Mouse (Mus musculus): ENCODE data around the gene Ank. TPM values are rescaled to one million over a fixed set of nuclear protein-coding genes. Genes with fewer than 3 reads are reported as not detected.
A peak's percentile ranks its signal among the peaks of the same experiment; 100 is the strongest.

Gene Ank
- total RNA-seq, 2 experiments from 2014 or later: 107 to 112 TPM

DNA sequence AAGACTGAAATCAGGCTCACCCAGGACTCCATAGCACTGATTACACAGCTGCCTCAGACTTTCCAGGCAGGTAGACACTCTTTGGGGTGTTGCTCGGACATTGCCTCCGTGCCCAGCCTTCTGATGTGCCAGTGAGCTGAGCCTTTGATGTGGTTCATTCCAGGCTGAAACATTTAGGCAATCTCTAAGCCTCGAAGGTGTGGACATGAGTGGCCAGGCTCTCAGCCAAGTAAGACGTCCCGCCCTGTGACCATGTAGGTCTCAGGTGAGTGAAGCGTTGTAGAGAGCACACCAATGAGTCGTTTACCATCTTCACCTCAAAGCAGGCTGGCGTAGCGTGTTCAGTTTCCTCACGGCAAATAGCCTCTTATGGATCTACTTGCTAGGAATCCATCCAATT is 25.7 kb downstream of the Ank start:
- no peak for DNase-seq
- intact Hi-C loops (cut with DNase I): no loop called here

DNA sequence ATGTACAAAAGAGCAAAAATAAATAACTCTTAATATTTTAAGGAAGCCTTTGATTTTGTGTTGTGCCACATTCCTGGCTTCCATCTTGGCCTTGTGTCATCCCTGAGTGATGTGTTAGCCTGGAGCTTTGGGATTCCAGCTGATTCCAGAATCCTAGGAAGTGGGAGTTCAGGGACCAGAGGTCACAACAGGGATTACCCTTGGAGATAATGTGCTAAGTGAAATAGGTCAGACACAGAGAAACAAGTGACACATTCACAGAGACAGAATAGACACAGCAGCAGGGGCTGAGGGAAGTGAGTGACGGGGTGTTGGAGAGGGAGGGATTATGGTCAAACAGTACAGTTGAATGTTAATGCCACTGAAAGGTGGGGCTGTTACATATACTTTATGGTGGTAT is 26.3 kb downstream of the Ank start:
- no peak for DNase-seq
- intact Hi-C loops (cut with DNase I): no loop called here

DNA sequence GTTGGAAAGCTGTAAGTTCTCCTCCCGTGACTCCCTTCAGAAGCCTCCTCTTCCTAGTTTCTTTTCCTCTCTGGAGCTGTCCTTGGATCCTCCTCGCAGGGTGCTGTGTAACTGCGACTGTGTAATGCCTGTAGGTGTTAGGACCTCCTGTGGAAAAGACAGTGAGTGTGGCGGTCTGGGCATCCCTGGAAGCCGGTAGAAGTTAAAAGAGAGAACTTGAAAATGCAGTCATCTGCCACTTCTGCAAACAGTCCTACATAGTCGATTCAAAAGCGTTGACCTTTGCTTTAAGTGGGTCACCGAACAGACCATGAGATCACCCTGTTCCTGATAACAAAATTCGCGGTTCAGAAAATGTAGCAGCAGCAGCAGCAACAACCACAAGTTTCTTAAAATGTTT is 27.0 kb downstream of the Ank start:
- intact Hi-C loops (cut with DNase I): no loop called here
- no peak for DNase-seq

DNA sequence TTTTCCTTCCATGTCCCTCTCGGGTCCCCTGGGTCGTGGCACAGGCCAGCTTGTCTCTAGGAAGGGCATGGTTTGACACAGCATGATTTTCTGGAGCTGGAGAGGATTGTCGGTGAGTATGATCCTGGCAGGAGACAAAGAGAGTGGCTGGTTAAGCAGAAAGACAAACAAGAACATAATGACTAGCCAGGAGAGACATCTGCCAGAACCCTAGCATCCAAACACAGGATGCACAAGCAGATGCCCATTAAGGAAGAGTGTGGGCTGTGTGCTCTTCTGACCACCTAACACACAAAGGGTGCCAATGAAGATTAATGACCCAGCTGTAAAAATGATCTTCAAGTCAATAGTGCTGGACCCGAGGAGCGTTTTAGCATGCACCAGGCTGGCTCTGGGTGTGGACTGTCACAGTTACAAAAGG is 29.5 kb downstream of the Ank start:
- no peak for DNase-seq
- intact Hi-C loops (cut with DNase I): no loop called here

DNA sequence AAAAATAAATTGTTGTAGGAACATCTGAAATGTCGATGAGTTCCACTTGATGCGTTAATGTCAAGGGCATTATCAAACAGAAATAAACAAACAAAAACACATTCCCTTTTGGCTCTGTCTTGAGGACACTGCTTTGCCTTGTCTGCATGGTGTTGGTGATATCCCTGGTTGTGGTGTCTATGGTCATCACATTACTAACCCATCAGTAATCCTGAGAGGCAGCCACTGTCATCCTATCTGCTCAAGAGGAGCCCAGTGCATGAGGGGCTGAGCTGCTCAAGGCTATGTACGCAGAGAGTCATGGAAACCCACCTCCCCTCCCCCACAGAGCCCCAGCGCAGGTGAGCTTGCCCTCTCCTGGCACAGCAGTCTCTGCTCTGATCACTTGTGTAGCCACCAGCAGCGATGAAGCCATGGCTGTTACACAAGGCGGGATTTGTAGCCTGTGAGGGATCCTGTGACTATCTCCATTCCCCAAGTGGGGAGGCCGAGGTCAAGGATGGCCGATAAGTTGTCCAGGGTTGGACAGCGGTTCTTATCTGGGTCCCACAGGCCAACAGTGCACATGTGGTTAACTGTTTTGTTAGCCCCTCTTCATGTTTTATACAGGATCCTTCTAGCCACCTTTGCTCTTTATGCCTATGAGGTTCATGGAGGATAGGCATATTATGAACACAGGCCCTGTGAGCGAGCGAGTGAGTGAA is 30.3 kb downstream of the Ank start:
- intact Hi-C loops (cut with DNase I): no loop called here

DNA sequence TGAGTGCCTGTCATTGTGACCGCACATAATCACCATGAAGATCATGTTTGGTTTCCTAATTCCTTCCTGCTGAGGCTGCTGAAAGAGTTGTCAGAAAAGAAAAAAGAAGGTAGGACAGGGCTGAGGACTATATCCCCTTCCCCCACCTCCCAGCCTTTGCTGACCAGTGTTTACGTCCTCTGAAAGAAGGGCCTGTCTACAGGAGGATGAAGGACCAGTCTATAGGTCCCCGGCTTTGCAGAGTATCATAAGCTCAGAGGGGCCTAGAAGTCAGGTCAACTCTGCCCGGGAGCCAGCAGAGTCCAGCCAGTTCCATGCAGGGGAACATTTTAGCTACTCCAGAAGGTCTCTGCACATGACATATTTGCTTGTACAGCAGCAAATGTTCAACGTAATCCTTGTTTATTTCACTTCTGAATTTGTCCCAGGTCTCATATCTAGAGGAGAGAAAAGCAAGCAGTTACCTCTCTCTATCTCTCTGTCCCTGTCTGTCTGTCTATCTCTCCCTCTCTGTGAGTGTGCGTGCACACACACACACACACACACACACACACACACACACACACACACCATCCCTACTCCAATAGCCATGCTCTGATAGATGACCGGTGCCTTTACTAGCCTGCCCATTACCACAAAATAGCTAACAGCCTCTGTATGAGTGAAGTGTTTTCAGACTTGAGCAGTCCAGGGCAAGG is 31.0 kb downstream of the Ank start:
- DNase-seq: no peak
- intact Hi-C loops (cut with DNase I): no loop called here

More for the DNA sequence above, 30.3 kb downstream of the Ank start:
- DNase-seq: no peak

DNA sequence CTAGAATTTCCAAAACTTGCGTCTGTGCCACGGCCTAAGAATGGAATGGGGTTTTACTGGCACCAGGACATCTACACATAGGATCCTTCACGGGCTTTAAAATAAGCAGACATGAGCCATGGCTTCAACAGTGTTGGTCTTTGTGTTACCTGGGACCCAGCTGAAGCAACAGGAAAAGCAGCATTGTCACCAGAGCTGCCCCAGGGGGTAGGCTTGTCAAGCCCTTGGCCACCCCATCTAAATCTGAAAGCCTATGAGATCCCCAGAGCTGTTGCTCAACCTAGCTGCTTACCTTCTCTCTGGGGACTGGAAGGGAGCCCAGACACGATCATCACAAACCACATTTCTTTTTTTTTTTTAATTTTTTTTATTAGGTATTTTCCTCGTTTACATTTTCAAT is 31.6 kb downstream of the Ank start:
- intact Hi-C loops (cut with DNase I): no loop called here
- no peak for DNase-seq

DNA sequence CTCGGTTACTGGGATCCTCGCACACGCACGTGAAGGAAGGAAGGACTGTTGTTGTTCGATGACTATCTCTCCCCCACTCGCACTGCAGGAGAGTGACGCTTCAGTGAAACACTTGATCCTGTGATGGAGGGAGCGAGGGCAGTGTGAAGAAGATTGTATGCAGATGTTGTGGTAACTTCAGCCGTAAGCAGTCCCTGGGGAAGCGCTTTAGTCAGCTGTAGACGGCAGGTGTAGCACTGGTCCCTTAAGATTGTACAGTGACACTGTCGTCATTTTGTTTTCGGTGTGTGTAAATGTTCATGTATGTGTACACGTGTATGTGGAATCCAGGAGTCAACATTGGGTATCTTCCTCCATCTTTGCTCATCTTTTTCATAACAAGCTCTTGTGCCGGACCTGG is 33.9 kb downstream of the Ank start:
- intact Hi-C loops (cut with DNase I): loop anchor here (5.0 kb wide), 1 partner anchor 33 kb away; the partner anchor contains the start of gene Ank
- no peak for DNase-seq

DNA sequence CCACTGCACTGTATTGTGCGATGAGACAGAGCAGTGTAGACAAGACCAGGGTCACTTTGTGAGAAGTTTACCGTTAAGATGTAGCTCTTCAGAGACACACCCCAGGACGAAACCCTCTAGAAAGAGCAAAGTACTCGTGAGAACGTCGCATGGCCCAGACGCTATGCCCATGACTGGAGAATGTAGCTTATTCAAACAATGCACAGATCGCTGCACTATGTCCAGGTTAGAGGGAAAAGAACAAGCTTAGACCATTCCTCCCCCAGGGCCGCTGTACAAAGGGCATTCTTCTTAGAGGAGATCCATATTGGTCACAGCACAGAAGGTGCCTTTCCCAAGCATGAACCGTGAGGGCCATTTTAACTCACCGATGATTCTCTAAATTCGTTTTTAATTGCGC is 35.9 kb downstream of the Ank start:
- DNase-seq: no peak
- intact Hi-C loops (cut with DNase I): loop anchor here (5.0 kb wide), 1 partner anchor 35 kb away; the partner anchor contains the start of gene Ank

DNA sequence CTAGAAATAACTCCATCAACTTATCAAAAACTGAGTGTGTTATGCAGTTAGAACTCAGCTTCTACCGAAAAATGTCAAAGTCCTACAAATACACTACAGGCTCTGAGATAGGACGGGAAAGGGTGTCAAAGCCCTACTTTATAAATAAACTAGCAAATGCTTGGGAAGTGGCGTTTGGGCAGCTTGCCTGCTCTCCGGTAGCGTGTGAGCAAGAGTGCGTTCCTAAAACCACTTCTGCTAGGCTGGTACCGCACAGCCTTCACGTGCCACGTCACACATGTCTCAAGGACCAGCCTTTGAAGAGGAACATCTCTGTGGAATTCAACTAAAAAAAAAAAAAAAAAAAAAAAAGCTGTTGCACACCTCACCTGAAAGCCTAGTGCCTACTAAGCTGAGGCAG is 36.7 kb downstream of the Ank start:
- intact Hi-C loops (cut with DNase I): loop anchor here (5.0 kb wide), 1 partner anchor 36 kb away; the partner anchor contains the start of gene Ank
- no peak for DNase-seq

DNA sequence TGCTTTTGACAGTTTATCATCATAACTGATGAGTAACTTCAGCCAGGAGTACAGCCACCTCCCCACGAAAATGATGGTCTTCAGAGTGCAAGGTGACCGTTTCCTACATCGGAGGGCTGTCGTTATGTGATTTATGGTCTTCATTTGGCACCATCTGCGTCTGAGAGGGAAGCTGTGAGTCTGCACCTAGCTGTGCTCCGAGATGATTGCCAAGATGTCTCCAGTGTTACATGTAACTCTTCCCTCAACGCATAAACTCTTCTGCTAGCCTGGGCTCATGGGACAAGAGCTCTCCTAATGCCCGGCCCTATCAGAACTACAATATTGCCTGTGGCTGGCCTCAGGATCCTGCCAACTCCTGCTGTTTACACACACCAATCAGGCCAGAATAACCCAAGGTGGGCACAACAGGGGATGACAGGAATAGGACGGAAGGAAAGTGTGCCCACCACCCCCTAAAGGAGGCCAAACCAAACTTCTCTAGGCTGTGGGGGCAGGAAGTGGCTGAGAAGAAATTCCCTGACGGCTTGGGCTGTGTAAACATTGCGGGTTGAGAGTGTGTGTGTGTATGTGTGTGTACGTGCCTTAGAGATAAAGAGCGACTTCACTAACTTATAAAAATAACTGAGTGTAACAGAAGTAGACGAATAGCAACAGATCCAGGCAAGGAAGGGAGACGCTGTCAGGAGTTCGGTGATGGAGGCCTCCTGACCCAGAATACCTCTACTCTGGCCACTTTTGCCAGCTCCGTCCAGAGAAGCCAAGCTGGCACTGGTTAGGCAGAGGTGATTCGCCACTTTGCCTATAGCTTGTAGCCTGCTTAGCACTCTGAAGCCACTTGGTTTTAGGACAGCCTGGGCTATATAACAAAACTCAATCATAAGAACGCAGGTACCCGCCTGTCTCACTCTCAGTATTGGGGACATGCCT is 37.6 kb downstream of the Ank start:
- intact Hi-C loops (cut with DNase I): loop anchor here (5.0 kb wide), 1 partner anchor 37 kb away; the partner anchor contains the start of gene Ank
- no peak for DNase-seq

DNA sequence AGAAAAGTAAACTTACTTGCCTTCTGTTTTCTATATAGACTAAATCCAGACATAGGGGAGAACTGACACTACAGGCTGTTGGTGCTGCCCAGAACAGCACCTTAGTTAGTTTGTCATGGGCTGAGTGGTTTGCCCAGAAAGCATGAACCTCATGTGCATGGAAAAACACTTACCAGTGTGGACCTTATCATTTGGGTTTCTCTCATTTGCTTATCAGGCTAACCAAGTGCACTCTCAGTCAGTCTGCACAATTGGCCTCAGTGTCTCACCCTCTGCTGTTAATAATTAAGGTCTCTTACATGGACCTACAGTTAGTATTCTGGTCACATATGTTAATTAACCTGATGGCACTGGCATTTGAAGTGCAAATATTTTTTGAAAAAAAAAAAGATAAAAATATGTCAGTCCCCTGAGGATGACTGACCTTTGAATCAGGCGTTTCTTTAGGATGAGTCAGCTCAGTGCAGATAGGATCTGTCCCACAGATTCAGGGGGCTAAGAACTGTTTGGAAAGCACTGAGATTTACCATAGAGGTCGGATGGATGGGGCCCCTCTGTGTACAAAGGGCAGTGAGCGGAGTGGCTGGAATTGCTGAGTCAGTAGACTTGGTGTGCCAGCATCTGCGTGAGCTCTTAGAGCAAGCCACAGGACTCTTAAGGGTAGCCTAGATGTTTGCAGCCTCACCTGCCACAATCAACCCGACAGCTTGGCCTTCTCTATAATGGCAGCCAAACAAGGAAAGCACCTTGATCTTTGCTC is 39.8 kb downstream of the Ank start:
- no peak for DNase-seq
- intact Hi-C loops (cut with DNase I): no loop called here

DNA sequence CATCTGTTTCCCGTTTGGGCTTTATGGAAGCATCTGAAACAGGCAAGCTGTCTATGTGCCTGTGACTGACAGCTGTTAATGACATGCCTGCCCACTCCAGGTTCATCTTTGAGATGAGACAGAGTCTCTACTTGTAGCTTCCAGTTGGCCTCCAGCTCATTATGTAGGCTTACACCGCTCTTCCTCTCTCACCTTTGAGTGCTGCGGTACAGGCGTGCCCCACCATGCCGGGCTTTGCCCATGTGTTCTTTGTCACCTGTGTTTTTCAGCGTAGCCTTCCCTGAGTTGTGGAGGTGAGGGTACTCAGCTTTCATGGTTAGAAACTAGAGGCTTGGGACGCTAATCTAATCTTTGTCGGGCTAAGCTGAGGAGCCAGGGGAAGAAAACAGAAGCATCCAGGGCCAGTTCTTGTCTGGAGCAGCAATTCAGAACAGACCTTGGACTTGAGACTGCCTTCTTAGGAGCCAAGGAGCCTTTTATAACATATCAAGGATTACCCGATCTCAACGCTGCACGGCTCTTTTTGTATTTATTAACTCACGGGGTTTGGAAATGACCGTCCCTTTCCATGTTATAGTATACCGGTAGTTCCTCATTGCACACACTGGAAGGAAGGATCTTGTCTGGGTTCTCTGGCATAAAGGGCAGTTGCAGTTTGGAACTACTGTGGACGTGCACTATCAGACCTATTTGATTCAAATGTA is 40.6 kb downstream of the Ank start:
- no peak for DNase-seq
- intact Hi-C loops (cut with DNase I): no loop called here

DNA sequence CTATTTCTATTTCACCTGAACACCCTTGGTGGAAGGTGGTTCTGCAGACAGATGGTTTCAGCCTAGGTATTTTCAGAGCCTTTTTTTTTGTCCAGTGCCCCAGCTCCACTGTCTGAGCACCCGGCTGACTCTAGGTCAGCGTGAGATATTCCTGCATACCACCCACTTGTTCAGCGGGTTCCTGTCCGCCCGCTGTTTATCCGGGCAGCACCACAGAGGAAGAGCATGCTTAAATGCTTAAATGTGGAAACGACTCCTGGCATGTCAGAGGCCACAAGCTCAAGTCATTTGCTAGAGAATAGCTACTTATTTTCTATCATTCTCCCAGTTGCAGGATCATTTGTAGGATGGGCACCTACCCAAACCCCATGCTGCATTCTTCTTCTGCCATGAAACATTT is 41.7 kb downstream of the Ank start:
- intact Hi-C loops (cut with DNase I): no loop called here
- no peak for DNase-seq

DNA sequence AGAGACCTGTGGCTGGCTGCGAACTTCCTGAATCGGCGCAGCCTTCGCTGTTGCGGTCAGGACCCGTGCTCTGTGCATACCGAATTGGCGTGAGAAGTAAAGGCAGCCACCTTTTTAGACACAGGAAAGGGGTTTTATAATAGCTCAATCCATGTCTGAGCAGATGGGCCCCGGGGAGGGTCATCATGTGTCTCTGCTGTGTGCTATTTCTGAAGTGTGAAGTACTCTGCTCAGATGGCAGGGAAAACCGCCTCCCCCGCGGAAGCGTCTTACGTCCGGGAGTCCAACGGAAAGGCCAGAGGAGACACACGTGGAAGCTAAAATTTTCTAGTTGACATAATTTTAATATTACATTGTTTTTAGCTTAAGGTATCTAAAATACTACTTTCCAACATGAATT is 42.5 kb downstream of the Ank start:
- intact Hi-C loops (cut with DNase I): no loop called here
- no peak for DNase-seq

DNA sequence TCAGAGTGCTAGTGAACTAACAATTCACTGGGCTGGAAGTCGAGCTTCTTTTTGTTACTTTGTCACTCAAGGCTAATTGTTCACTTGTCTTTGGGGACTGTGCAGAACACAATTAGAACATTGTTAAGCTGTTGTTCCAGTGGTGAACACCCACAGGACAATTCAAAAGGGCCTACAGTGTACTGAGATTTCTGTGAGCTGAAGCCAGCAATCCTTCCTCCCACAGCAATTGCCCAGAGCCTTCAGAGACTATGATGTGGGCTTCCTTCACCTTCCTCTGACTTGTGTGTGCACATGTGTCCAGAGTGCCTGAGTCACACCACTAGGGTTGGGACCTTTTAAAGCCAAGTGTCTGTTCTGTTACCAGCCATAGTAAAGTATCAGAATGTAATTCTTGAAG is 50.5 kb downstream of the Ank start:
- intact Hi-C loops (cut with DNase I): no loop called here
- no peak for DNase-seq

DNA sequence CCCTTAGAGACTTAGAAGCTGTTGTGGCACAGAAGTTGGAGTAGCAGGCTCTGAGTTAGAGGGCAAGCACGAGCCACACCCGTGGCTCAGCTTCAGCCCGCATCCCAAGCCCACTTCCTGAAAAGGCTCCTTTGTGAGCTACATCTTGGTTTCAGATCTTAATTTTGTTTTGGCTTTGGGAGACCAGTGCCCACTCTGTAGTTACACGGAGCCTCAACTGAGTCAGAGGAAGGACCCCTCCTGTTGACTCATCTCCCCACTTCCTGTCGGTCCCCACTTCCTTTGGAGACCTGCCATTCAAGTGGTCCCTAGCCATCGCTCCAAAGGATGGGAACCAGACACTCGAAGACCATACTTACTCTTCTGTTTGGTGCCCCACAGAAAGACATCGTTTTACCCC is 51.5 kb downstream of the Ank start:
- DNase-seq: no peak
- intact Hi-C loops (cut with DNase I): no loop called here

DNA sequence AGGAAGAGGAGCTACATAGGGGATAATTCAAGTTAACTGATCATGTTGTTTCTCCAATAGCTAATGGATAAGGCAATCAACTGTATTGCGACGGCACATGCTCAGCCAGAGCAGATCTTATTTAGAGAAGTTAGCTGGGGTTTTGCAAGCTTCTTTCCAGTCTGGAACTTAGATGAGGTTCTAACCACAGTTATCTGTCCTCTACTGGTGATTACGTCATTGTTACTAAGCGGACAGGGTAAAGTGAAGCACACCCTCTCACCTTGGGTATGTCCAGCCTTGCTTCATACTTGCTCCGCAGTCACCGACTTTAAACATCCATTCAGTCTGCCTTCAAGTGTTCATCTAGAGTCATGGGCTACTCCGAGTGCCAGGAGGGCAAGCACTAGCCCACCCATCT is 53.4 kb downstream of the Ank start:
- DNase-seq: no peak
- intact Hi-C loops (cut with DNase I): no loop called here

DNA sequence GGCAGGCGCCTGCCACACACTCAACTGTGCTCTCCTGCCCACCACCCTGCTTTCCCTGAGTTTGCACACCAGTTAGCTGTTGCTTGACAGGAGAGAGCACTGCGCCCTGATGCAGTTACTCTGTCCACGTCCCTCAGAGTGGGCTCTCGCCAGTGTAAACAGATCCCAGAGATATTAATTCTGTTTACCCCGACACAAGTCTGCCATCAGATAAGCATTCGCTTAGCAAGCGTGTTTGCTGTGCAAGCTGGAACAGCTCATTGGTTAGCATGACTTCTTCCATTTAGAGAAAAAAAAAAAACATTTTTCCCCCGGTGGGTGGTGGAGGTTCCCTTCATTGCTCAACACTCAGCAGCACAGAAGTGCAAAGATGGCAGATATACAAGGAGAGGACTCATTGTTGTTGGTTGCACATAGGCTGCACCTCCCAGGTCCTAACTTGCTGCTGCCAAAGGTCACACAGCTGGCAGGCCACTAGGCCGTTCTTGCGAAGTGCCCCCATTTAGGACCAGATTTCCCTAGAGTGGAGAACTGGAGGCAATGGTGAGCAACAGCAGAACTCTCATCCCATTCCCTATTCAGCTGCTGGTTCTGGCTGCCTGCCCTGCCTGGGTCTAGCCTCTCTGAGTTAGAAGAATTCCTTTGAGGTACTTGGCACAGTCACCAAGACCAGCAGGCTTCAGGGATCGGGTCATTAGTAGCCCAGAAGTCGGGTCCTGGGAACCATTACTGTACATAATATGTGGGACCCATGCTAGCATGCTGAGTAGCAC is 58.9 kb downstream of the Ank start:
- peak in 1 of 2 experiments; percentile 18 for DNase-seq
- intact Hi-C loops (cut with DNase I): no loop called here
